Mouse (Mus musculus) forebrain, embryonic 10.5 days (tissue): ENCODE measurements at regions not wholly inside any gene's neighbourhood (a gene's known extent, or its start where the extent isn't known, plus 50 kb on each side); places are given as distances from the start of the nearest gene placed in this dataset.

ENCODE experiments used
- DNase-seq: peaks from one replicate; pipeline ENCODE4 v3.0.0-alpha.2; 2017; ENCODE audit warnings: low spot score; ENCODE audit errors: extremely low spot score
- H3K27ac ChIP-seq: fragments of 300-500 bp; sonication (generic); 2 replicates; pipeline ENCODE4 v1.5.1; 2016; ENCODE audit warnings: mild to moderate bottlenecking
- H3K27me3 ChIP-seq: fragments of 300-500 bp; sonication (generic); 2 replicates; pipeline ENCODE4 v1.6.1; 2016; ENCODE audit warnings: mild to moderate bottlenecking; ENCODE audit not compliant: poor library complexity, severe bottlenecking
- H3K36me3 ChIP-seq: fragments of 300-500 bp; sonication (generic); replicated peaks from 2 replicates; pipeline ENCODE4 v1.6.1; 2016; ENCODE audit warnings: mild to moderate bottlenecking, moderate library complexity
- H3K4me1 ChIP-seq: fragments of 300-500 bp; sonication (generic); 2 replicates; pipeline ENCODE4 v1.6.1; 2016
- H3K4me3 ChIP-seq: fragments of 300-500 bp; sonication (generic); 2 replicates; pipeline ENCODE4 v1.5.1; 2016; ENCODE audit warnings: mild to moderate bottlenecking, moderate library complexity
- H3K9me3 ChIP-seq: fragments of 300-500 bp; sonication (generic); 2 replicates; pipeline ENCODE4 v1.6.1; 2016; ENCODE audit warnings: mild to moderate bottlenecking, moderate library complexity
- WGBS: fragments of 180-500 bp; shearing (Covaris S2); methylation state at CpG from one replicate; pipeline ENCODE4 v1.1.7; 2016; 5-methylcytosine and 5-hydroxymethylcytosine counted together

- DNase-seq: no peak
Measured at GRCm38 (mm10) chr14:71709528-71710289, 781.9 kb downstream of the Gm9195 start.

GRCm38 (mm10) chr14:71692752-71693437 lies 798.7 kb downstream of the Gm9195 start:
- no peaks in the 10 kb centered on the region for H3K36me3 ChIP-seq
- H3K27me3 ChIP-seq: no peaks in the 10 kb centered on the region
- peaks cover 10% of the 10 kb centered on the region for H3K4me1 ChIP-seq
- DNase-seq: no peak
- WGBS: 84% methylated on average over 3 of the region's 3 CpGs
- no peak overlapping the region for H3K4me3 ChIP-seq
- no peak overlapping the region for H3K27ac ChIP-seq
- H3K9me3 ChIP-seq: no peaks in the 10 kb centered on the region

More at GRCm38 (mm10) chr14:71709528-71710289, 781.9 kb downstream of the Gm9195 start:
- H3K27ac ChIP-seq: 0 out of 2 replicates have a peak overlapping the region, but pooled peaks have one; percentile 44
- H3K36me3 ChIP-seq: no peaks in the 10 kb centered on the region
- no peaks in the 10 kb centered on the region for H3K9me3 ChIP-seq
- 47% methylated on average over 5 of the region's 5 CpGs for WGBS
- H3K27me3 ChIP-seq: no peaks in the 10 kb centered on the region
- peaks cover 5% of the 10 kb centered on the region for H3K4me1 ChIP-seq
- no peak overlapping the region for H3K4me3 ChIP-seq

GRCm38 (mm10) chr14:71674564-71674963 lies 817.1 kb downstream of the Gm9195 start:
- no peak for DNase-seq
- H3K27ac ChIP-seq: no peak overlapping the region
- no peaks in the 10 kb centered on the region for H3K9me3 ChIP-seq
- 85% methylated on average over 4 of the region's 4 CpGs for WGBS
- H3K27me3 ChIP-seq: no peaks in the 10 kb centered on the region
- H3K36me3 ChIP-seq: no peaks in the 10 kb centered on the region
- no peak overlapping the region for H3K4me3 ChIP-seq
- H3K4me1 ChIP-seq: 0 out of 2 replicates have a peak, but pooled peaks cover 3% of the 10 kb centered on the region

- Histone ChIP-seq H3K4me3 (no peak overlapping the region), H3K4me1 (0 out of 2 replicates have a peak, but pooled peaks cover 3% of the 10 kb centered on the region), H3K27ac (no peak overlapping the region), H3K9me3 (no peaks in the 10 kb centered on the region), H3K36me3 (no peaks in the 10 kb centered on the region), H3K27me3 (no peaks in the 10 kb centered on the region)
- DNase-seq: no peak
- WGBS: 93% methylated on average over 2 of the region's 2 CpGs
Measured at GRCm38 (mm10) chr14:71673837-71674236, 817.8 kb downstream of the Gm9195 start.

GRCm38 (mm10) chr14:71672481-71672880 lies 819.2 kb downstream of the Gm9195 start:
- Histone ChIP-seq H3K4me3 (no peak overlapping the region), H3K9me3 (no peaks in the 10 kb centered on the region), H3K4me1 (0 out of 2 replicates have a peak, but pooled peaks cover 3% of the 10 kb centered on the region), H3K36me3 (no peaks in the 10 kb centered on the region), H3K27me3 (no peaks in the 10 kb centered on the region), H3K27ac (no peak overlapping the region)
- DNase-seq: no peak
- WGBS: 74% methylated on average over 1 of the region's 1 CpGs

GRCm38 (mm10) chr14:71671994-71672393 lies 819.6 kb downstream of the Gm9195 start:
- Histone ChIP-seq H3K27me3 (no peaks in the 10 kb centered on the region), H3K9me3 (no peaks in the 10 kb centered on the region), H3K4me1 (0 out of 2 replicates have a peak, but pooled peaks cover 3% of the 10 kb centered on the region), H3K4me3 (no peak overlapping the region), H3K27ac (no peak overlapping the region), H3K36me3 (no peaks in the 10 kb centered on the region)
- DNase-seq: no peak
- WGBS: 72% methylated on average over 2 of the region's 2 CpGs

GRCm38 (mm10) chr14:71670435-71670834 lies 821.2 kb downstream of the Gm9195 start:
- WGBS: 0% methylated on average over 1 of the region's 1 CpGs

GRCm38 (mm10) chr14:71666656-71667055 lies 825.0 kb downstream of the Gm9195 start:
- Histone ChIP-seq H3K27ac (no peak overlapping the region), H3K9me3 (no peaks in the 10 kb centered on the region), H3K36me3 (no peaks in the 10 kb centered on the region), H3K4me1 (0 out of 2 replicates have a peak, but pooled peaks cover 3% of the 10 kb centered on the region), H3K27me3 (no peaks in the 10 kb centered on the region), H3K4me3 (no peak overlapping the region)
- DNase-seq: no peak
- 75% methylated on average over 1 of the region's 1 CpGs for WGBS

More at GRCm38 (mm10) chr14:71670435-71670834, 821.2 kb downstream of the Gm9195 start:
- no peak overlapping the region for H3K4me3 ChIP-seq
- peak; percentile 48 for DNase-seq
- no peaks in the 10 kb centered on the region for H3K36me3 ChIP-seq
- 0 out of 2 replicates have a peak, but pooled peaks cover 3% of the 10 kb centered on the region for H3K4me1 ChIP-seq
- no peaks in the 10 kb centered on the region for H3K27me3 ChIP-seq
- no peaks in the 10 kb centered on the region for H3K9me3 ChIP-seq
- no peak overlapping the region for H3K27ac ChIP-seq

- H3K4me3 ChIP-seq: no peak overlapping the region
- 74% methylated on average over 2 of the region's 2 CpGs for WGBS
Measured at GRCm38 (mm10) chr14:71660166-71660565, 831.5 kb downstream of the Gm9195 start.

GRCm38 (mm10) chr14:71654785-71655627 lies 836.6 kb downstream of the Gm9195 start:
- 70% methylated on average over 3 of the region's 3 CpGs for WGBS

More at GRCm38 (mm10) chr14:71660166-71660565, 831.5 kb downstream of the Gm9195 start:
- H3K36me3 ChIP-seq: no peaks in the 10 kb centered on the region
- H3K27me3 ChIP-seq: no peaks in the 10 kb centered on the region
- DNase-seq: no peak
- no peaks in the 10 kb centered on the region for H3K4me1 ChIP-seq
- no peak overlapping the region for H3K27ac ChIP-seq
- no peaks in the 10 kb centered on the region for H3K9me3 ChIP-seq

GRCm38 (mm10) chr14:71642536-71642935 lies 849.1 kb downstream of the Gm9195 start:
- Histone ChIP-seq H3K36me3 (no peaks in the 10 kb centered on the region), H3K27ac (no peak overlapping the region), H3K27me3 (no peaks in the 10 kb centered on the region), H3K4me3 (no peak overlapping the region), H3K9me3 (no peaks in the 10 kb centered on the region), H3K4me1 (no peaks in the 10 kb centered on the region)
- 85% methylated on average over 1 of the region's 1 CpGs for WGBS
- no peak for DNase-seq

More at GRCm38 (mm10) chr14:71654785-71655627, 836.6 kb downstream of the Gm9195 start:
- H3K9me3 ChIP-seq: no peaks in the 10 kb centered on the region
- no peaks in the 10 kb centered on the region for H3K27me3 ChIP-seq
- H3K36me3 ChIP-seq: no peaks in the 10 kb centered on the region
- H3K4me1 ChIP-seq: no peaks in the 10 kb centered on the region
- DNase-seq: no peak
- no peak overlapping the region for H3K27ac ChIP-seq
- H3K4me3 ChIP-seq: no peak overlapping the region

GRCm38 (mm10) chr14:71639083-71639482 lies 852.6 kb downstream of the Gm9195 start:
- Histone ChIP-seq H3K9me3 (no peaks in the 10 kb centered on the region), H3K27ac (no peak overlapping the region), H3K4me1 (no peaks in the 10 kb centered on the region), H3K27me3 (no peaks in the 10 kb centered on the region), H3K36me3 (no peaks in the 10 kb centered on the region), H3K4me3 (no peak overlapping the region)
- DNase-seq: no peak
- 81% methylated on average over 1 of the region's 1 CpGs for WGBS
